Mouse (Mus musculus): Measurements from ENCODE around the gene C2cd2. TPM values are rescaled to one million over a fixed set of nuclear protein-coding genes. Genes with fewer than 3 reads are reported as not detected.

Gene C2cd2
- total RNA-seq, 2 experiments from 2014 or later, result 18.3 to 28.8 TPM

- no peak for DNase-seq
- intact Hi-C loops (cut with DNase I), result no loop called here
Observed at GRCm38 (mm10) chr16:97904035-97904434, 58.4 kb downstream of the C2cd2 start.

- peak; percentile 67 to 76 for DNase-seq
- intact Hi-C loops (cut with DNase I), result loop anchor here (2.0 kb wide), 1 partner anchor 47 kb away; the partner anchor contains the start of gene Prdm15
Observed at GRCm38 (mm10) chr16:97897346-97898024, 64.9 kb downstream of the C2cd2 start.

GRCm38 (mm10) chr16:97887762-97888161 lies 74.6 kb downstream of the C2cd2 start:
- DNase-seq, result no peak
- intact Hi-C loops (cut with DNase I), result no loop called here

- intact Hi-C loops (cut with DNase I), result loop anchor here (5.0 kb wide), 1 partner anchor 39 kb away; no protein-coding TSS in a partner anchor
- no peak for DNase-seq
Observed at GRCm38 (mm10) chr16:97883696-97884095, 78.7 kb downstream of the C2cd2 start.

- intact Hi-C loops (cut with DNase I), result loop anchor here (5.0 kb wide), 1 partner anchor 39 kb away; no protein-coding TSS in a partner anchor
- no peak for DNase-seq
Observed at GRCm38 (mm10) chr16:97882891-97883290, 79.5 kb downstream of the C2cd2 start.

GRCm38 (mm10) chr16:97879134-97879533 lies 83.3 kb downstream of the C2cd2 start:
- peak; percentile 43 to 69 for DNase-seq
- intact Hi-C loops (cut with DNase I), result loop anchor here (1.0 kb wide), 1 partner anchor 74 kb away; no protein-coding TSS in a partner anchor

GRCm38 (mm10) chr16:97877502-97877901 lies 84.9 kb downstream of the C2cd2 start:
- DNase-seq, result no peak
- intact Hi-C loops (cut with DNase I), result no loop called here

- DNase-seq, result no peak
- intact Hi-C loops (cut with DNase I), result no loop called here
Observed at GRCm38 (mm10) chr16:97875101-97875500, 87.3 kb downstream of the C2cd2 start.

GRCm38 (mm10) chr16:97874376-97874775 lies 88.0 kb downstream of the C2cd2 start:
- intact Hi-C loops (cut with DNase I), result no loop called here
- no peak for DNase-seq

GRCm38 (mm10) chr16:97872657-97873056 lies 89.7 kb downstream of the C2cd2 start:
- DNase-seq, result no peak
- intact Hi-C loops (cut with DNase I), result no loop called here

GRCm38 (mm10) chr16:97869193-97870102 lies 93.0 kb downstream of the C2cd2 start:
- intact Hi-C loops (cut with DNase I), result no loop called here
- no peak for DNase-seq

GRCm38 (mm10) chr16:97863932-97864467 lies 98.4 kb downstream of the C2cd2 start:
- DNase-seq, result no peak
- intact Hi-C loops (cut with DNase I), result no loop called here

- intact Hi-C loops (cut with DNase I), result no loop called here
Observed at GRCm38 (mm10) chr16:97856050-97856449, 106.3 kb downstream of the C2cd2 start.

GRCm38 (mm10) chr16:97851741-97852319 lies 110.6 kb downstream of the C2cd2 start, which contains the start of gene Prdm15:
TSS of gene Prdm15 (minus strand) at chr16:97851850.
- DNase-seq, result peak; percentile 88 to 95
- intact Hi-C loops (cut with DNase I), result loop anchor here (1.0 to 2.0 kb wide), 3 partner anchors 45 to 109 kb away; no protein-coding TSS in a partner anchor

More at GRCm38 (mm10) chr16:97856050-97856449, 106.3 kb downstream of the C2cd2 start:
- no peak for DNase-seq

GRCm38 (mm10) chr16:97851061-97851740 lies 111.2 kb downstream of the C2cd2 start:
- intact Hi-C loops (cut with DNase I), result loop anchor here (1.0 to 2.0 kb wide), 3 partner anchors 46 to 110 kb away; no protein-coding TSS in a partner anchor
- DNase-seq, result peak; percentile 87 to 95

- no peak for DNase-seq
- intact Hi-C loops (cut with DNase I), result loop anchor here (1.0 to 2.0 kb wide), 3 partner anchors 46 to 110 kb away; no protein-coding TSS in a partner anchor
Observed at GRCm38 (mm10) chr16:97850667-97851060, 111.7 kb downstream of the C2cd2 start.

- intact Hi-C loops (cut with DNase I), result loop anchor here (5.0 kb wide), 1 partner anchor 148 kb away; the partner anchor contains the start of gene B230307C23Rik
- no peak for DNase-seq
Observed at GRCm38 (mm10) chr16:97848832-97849231, 113.6 kb downstream of the C2cd2 start.

- intact Hi-C loops (cut with DNase I), result loop anchor here (5.0 kb wide), 1 partner anchor 152 kb away; the partner anchor contains the start of gene B230307C23Rik
- DNase-seq, result peak in 1 of 2 experiments; percentile 11
Observed at GRCm38 (mm10) chr16:97844967-97845937, 117.1 kb downstream of the C2cd2 start.
